Mouse (Mus musculus) erythroblast, adult 5-6 weeks (primary cell): ENCODE results near the gene Hp. TPM values are rescaled to one million over a fixed set of nuclear protein-coding genes. Genes with fewer than 3 reads are reported as not detected.

Experiments
- ATAC-seq: replicated peaks from 2 replicates; pipeline ENCODE4 v1.8.0; 2016; ENCODE audit warnings: moderate number of reproducible peaks, mild to moderate bottlenecking, moderate TSS enrichment, inconsistent platforms; ENCODE audit not compliant: poor library complexity, low FRiP score, severe bottlenecking
- total RNA-seq, 2 experiments: library from RNA; stranded (forward) in 1 of 2; stranded (reverse) in 1 of 2; fragments of 150-400 nt in 1 of 2; fragments of 200-764, 138-1000 nt in 1 of 2; gene quantifications; 2 replicates each; pipeline versions ENCODE4 v1.2.3 to v1.2.4; 2015 to 2017; ENCODE audit warnings: low replicate concordance in 2 of 2

The Hp gene
- total RNA-seq (2015; ENCODE audit: low replicate concordance) (99.9 and 127 TPM in 2 replicates), total RNA-seq (2017; ENCODE audit: low replicate concordance) (102 and 125 TPM in 2 replicates)

- no peak for ATAC-seq
These were observed at the start of gene Hp for GRCm38 (mm10) chr8:109578900-109579301. Gene Hp (minus strand): TSS chr8:109579172.

GRCm38 (mm10) chr8:109628638-109629037, 49.7 kb upstream of the Hp start:
- ATAC-seq = no peak

- ATAC-seq = no peak
These were observed 36.6 kb upstream of the Hp start for GRCm38 (mm10) chr8:109615569-109615968.

- peak; percentile 55; the same call in 1 of the 2 replicates for ATAC-seq
These were observed 35.6 kb upstream of the Hp start, which contains the start of gene Pkd1l3 for GRCm38 (mm10) chr8:109614243-109615210. Gene Pkd1l3 (plus strand): TSS chr8:109614517.

GRCm38 (mm10) chr8:109609153-109609502, 30.2 kb upstream of the Hp start:
- no peak for ATAC-seq

GRCm38 (mm10) chr8:109608271-109609152, 29.5 kb upstream of the Hp start, which contains the start of gene Dhodh:
Gene Dhodh (minus strand): TSS chr8:109608673.
- peak; percentile 98 for ATAC-seq

- no peak for ATAC-seq
These were observed 28.7 kb upstream of the Hp start for GRCm38 (mm10) chr8:109607650-109608049.

GRCm38 (mm10) chr8:109606725-109607124, 27.8 kb upstream of the Hp start:
- ATAC-seq = no peak

- ATAC-seq = peak; percentile 56
These were observed 16.9 kb upstream of the Hp start for GRCm38 (mm10) chr8:109595854-109596253.

GRCm38 (mm10) chr8:109593117-109593788, 14.3 kb upstream of the Hp start:
- 0 out of 2 replicates have a peak, but pooled peaks have one; percentile 30 for ATAC-seq

GRCm38 (mm10) chr8:109592164-109592563, 13.2 kb upstream of the Hp start:
- ATAC-seq = peak; percentile 64

GRCm38 (mm10) chr8:109591367-109591766, 12.4 kb upstream of the Hp start:
- peak; percentile 74 for ATAC-seq

GRCm38 (mm10) chr8:109590901-109591300, 11.9 kb upstream of the Hp start:
- no peak for ATAC-seq

GRCm38 (mm10) chr8:109586972-109587504, 8.1 kb upstream of the Hp start:
- no peak for ATAC-seq

- no peak for ATAC-seq
These were observed 6.7 kb upstream of the Hp start for GRCm38 (mm10) chr8:109585652-109586051.

GRCm38 (mm10) chr8:109584830-109585229, 5.9 kb upstream of the Hp start:
- no peak for ATAC-seq

- ATAC-seq = no peak
These were observed 5.3 kb upstream of the Hp start for GRCm38 (mm10) chr8:109584293-109584692.

- no peak for ATAC-seq
These were observed 2.7 kb downstream of the Hp start for GRCm38 (mm10) chr8:109576311-109576710.

- ATAC-seq = no peak
These were observed 7.8 kb downstream of the Hp start for GRCm38 (mm10) chr8:109571139-109571538.
